Mouse (Mus musculus): ENCODE measurements around the gene March10. TPM values are rescaled to one million over a fixed set of nuclear protein-coding genes. Genes with fewer than 3 reads are reported as not detected.

Gene March10
- polyA plus RNA-seq, 1 experiment from 2014 or later, result 0.31 TPM

- Histone ChIP-seq H3K4me2 (ENCODE audit: low read depth, low read length) (no peak overlapping the region), H3K27ac (replicated peaks; ENCODE audit: low read depth, low read length) (no peak overlapping the region), H3K4me1 (ENCODE audit: control insufficient read depth, insufficient read depth, low read length) (no peaks in the 10 kb centered on the region), H3K36me3 (replicated peaks; ENCODE audit: control insufficient read depth, insufficient read depth, low read depth, low read length) (no peaks in the 10 kb centered on the region), H3K27me3 (ENCODE audit: control insufficient read depth, insufficient read depth, low read length) (no peaks in the 10 kb centered on the region), H3K4me3 (ENCODE audit: low read depth, low read length) (no peak overlapping the region), H3K9me3 (replicated peaks; ENCODE audit: control insufficient read depth, low read length) (no peaks in the 10 kb centered on the region), H3K9ac (replicated peaks; ENCODE audit: low read length) (no peak overlapping the region)
- DNase-seq (ENCODE audit: low spot score), result no peak
- no peak for ATAC-seq (replicated peaks; ENCODE audit: insufficient number of reproducible peaks, low FRiP score, low TSS enrichment, low read depth)
- 85% methylated on average over 7 of the region's 7 CpGs for WGBS
Measured at GRCm38 (mm10) chr11:105390290-105390689, 66.2 kb downstream of the March10 start.

DNA sequence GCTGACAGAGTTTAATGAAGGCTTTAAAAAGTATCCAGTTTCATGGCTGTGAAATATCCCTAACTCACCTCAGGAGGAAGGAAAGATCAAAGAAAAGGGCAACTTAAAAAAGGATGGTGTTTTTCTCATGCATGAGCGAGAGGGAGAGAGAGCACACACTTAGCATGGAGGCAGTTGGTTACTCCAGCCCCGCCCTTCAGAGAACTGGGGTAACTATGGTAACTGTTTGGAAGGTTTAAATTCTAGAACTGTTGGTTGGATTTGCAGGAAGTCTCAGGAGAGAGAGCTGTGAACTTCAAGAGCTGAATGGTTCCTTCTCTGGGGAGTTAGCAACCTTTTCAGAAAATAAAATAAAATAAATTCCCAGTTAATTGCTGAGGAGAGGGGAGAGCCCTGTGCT lies 67.9 kb downstream of the March10 start:
- Histone ChIP-seq H3K27me3 (ENCODE audit: control insufficient read depth, insufficient read depth, low read length) (no peaks in the 10 kb centered on the region), H3K4me2 (ENCODE audit: low read depth, low read length) (no peak overlapping the region), H3K4me3 (ENCODE audit: low read depth, low read length) (no peak overlapping the region), H3K36me3 (replicated peaks; ENCODE audit: control insufficient read depth, insufficient read depth, low read depth, low read length) (no peaks in the 10 kb centered on the region), H3K9ac (replicated peaks; ENCODE audit: low read length) (no peak overlapping the region), H3K27ac (replicated peaks; ENCODE audit: low read depth, low read length) (no peak overlapping the region), H3K9me3 (replicated peaks; ENCODE audit: control insufficient read depth, low read length) (no peaks in the 10 kb centered on the region), H3K4me1 (ENCODE audit: control insufficient read depth, insufficient read depth, low read length) (no peaks in the 10 kb centered on the region)
- WGBS, result 48% methylated on average over 2 of the region's 2 CpGs
- peak; percentile 15 for DNase-seq (ENCODE audit: low spot score)
- no peak for ATAC-seq (replicated peaks; ENCODE audit: insufficient number of reproducible peaks, low FRiP score, low TSS enrichment, low read depth)

DNA sequence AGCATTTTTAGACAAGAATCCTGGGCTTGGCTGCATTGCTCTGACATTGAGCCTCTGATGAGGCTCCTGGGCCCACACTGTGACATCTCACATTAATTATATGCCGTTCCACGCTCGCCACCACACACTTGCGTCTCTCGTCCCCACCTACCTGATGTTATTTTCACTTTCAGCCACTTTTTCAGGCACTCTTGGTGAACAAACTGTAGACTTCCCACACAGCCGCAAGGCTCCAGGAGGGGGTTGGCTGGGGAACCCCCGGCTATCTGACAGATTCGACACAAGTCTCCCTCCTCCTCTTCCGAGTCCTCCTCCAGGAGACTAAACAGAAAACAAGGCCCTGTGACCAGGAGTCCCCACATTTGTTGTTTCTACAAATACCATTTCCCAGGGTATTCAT lies 71.3 kb downstream of the March10 start:
- Histone ChIP-seq H3K4me3 (ENCODE audit: low read depth, low read length) (no peak overlapping the region), H3K9me3 (replicated peaks; ENCODE audit: control insufficient read depth, low read length) (no peaks in the 10 kb centered on the region), H3K27ac (replicated peaks; ENCODE audit: low read depth, low read length) (no peak overlapping the region), H3K4me2 (ENCODE audit: low read depth, low read length) (no peak overlapping the region), H3K36me3 (replicated peaks; ENCODE audit: control insufficient read depth, insufficient read depth, low read depth, low read length) (no peaks in the 10 kb centered on the region), H3K27me3 (ENCODE audit: control insufficient read depth, insufficient read depth, low read length) (no peaks in the 10 kb centered on the region), H3K9ac (replicated peaks; ENCODE audit: low read length) (no peak overlapping the region), H3K4me1 (ENCODE audit: control insufficient read depth, insufficient read depth, low read length) (no peaks in the 10 kb centered on the region)
- 87% methylated on average over 9 of the region's 9 CpGs for WGBS
- ATAC-seq (replicated peaks; ENCODE audit: insufficient number of reproducible peaks, low FRiP score, low TSS enrichment, low read depth), result no peak
- DNase-seq (ENCODE audit: low spot score), result no peak

- H3K27me3 ChIP-seq (ENCODE audit: control insufficient read depth, insufficient read depth, low read length), result no peaks in the 10 kb centered on the region
- ATAC-seq (replicated peaks; ENCODE audit: insufficient number of reproducible peaks, low FRiP score, low TSS enrichment, low read depth), result no peak
- no peaks in the 10 kb centered on the region for H3K4me1 ChIP-seq (ENCODE audit: control insufficient read depth, insufficient read depth, low read length)
- DNase-seq (ENCODE audit: low spot score), result no peak
- H3K9me3 ChIP-seq (replicated peaks; ENCODE audit: control insufficient read depth, low read length), result no peaks in the 10 kb centered on the region
- 97% methylated on average over 1 of the region's 1 CpGs for WGBS
- no peaks in the 10 kb centered on the region for H3K36me3 ChIP-seq (replicated peaks; ENCODE audit: control insufficient read depth, insufficient read depth, low read depth, low read length)
- no peak overlapping the region for H3K9ac ChIP-seq (replicated peaks; ENCODE audit: low read length)
- no peak overlapping the region for H3K27ac ChIP-seq (replicated peaks; ENCODE audit: low read depth, low read length)
- H3K4me2 ChIP-seq (ENCODE audit: low read depth, low read length), result no peak overlapping the region
- no peak overlapping the region for H3K4me3 ChIP-seq (ENCODE audit: low read depth, low read length)
Measured at GRCm38 (mm10) chr11:105375821-105376235, 80.7 kb downstream of the March10 start.

- Histone ChIP-seq H3K9me3 (replicated peaks; ENCODE audit: control insufficient read depth, low read length) (no peaks in the 10 kb centered on the region), H3K9ac (replicated peaks; ENCODE audit: low read length) (no peak overlapping the region), H3K27me3 (ENCODE audit: control insufficient read depth, insufficient read depth, low read length) (no peaks in the 10 kb centered on the region), H3K4me3 (ENCODE audit: low read depth, low read length) (no peak overlapping the region), H3K4me1 (ENCODE audit: control insufficient read depth, insufficient read depth, low read length) (no peaks in the 10 kb centered on the region), H3K4me2 (ENCODE audit: low read depth, low read length) (no peak overlapping the region), H3K27ac (replicated peaks; ENCODE audit: low read depth, low read length) (no peak overlapping the region), H3K36me3 (replicated peaks; ENCODE audit: control insufficient read depth, insufficient read depth, low read depth, low read length) (no peaks in the 10 kb centered on the region)
- ATAC-seq (replicated peaks; ENCODE audit: insufficient number of reproducible peaks, low FRiP score, low TSS enrichment, low read depth) (no peak), DNase-seq (ENCODE audit: low spot score) (no peak)
- 81% methylated on average over 10 of the region's 10 CpGs for WGBS
Measured at GRCm38 (mm10) chr11:105374526-105375175, 81.9 kb downstream of the March10 start.

- ATAC-seq (replicated peaks; ENCODE audit: insufficient number of reproducible peaks, low FRiP score, low TSS enrichment, low read depth), result no peak
- 75% methylated on average over 8 of the region's 8 CpGs for WGBS
- no peak overlapping the region for H3K4me3 ChIP-seq (ENCODE audit: low read depth, low read length)
Measured at GRCm38 (mm10) chr11:105373881-105374280, 82.7 kb downstream of the March10 start.

DNA sequence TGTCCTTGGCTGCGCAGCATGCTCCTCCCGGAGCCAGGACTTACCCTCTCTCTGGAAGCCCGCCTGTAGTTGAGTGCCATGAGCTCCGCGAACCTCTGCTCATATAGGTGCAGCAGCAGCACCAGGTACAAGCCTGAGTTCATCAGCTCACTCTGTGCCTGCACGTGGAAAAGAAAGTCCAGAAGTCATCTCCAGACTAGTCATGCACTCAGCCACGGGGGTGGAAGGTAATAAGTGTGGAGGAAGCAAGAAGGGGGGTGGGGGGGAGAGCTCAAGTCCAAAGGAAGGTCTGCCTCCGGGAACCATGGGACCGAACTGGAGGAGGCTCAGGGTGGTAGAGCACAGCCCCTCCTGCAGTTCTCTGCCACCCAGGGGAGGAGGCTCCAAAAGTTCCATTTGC lies 84.7 kb downstream of the March10 start:
- H3K4me1 ChIP-seq (ENCODE audit: control insufficient read depth, insufficient read depth, low read length), result no peaks in the 10 kb centered on the region
- no peaks in the 10 kb centered on the region for H3K36me3 ChIP-seq (replicated peaks; ENCODE audit: control insufficient read depth, insufficient read depth, low read depth, low read length)
- no peak overlapping the region for H3K4me3 ChIP-seq (ENCODE audit: low read depth, low read length)
- no peak overlapping the region for H3K9ac ChIP-seq (replicated peaks; ENCODE audit: low read length)
- H3K27me3 ChIP-seq (ENCODE audit: control insufficient read depth, insufficient read depth, low read length), result no peaks in the 10 kb centered on the region
- no peak overlapping the region for H3K27ac ChIP-seq (replicated peaks; ENCODE audit: low read depth, low read length)
- H3K4me2 ChIP-seq (ENCODE audit: low read depth, low read length), result no peak overlapping the region
- ATAC-seq (replicated peaks; ENCODE audit: insufficient number of reproducible peaks, low FRiP score, low TSS enrichment, low read depth) (no peak), DNase-seq (ENCODE audit: low spot score) (no peak)
- WGBS, result 84% methylated on average over 9 of the region's 9 CpGs
- no peaks in the 10 kb centered on the region for H3K9me3 ChIP-seq (replicated peaks; ENCODE audit: control insufficient read depth, low read length)

More at GRCm38 (mm10) chr11:105373881-105374280, 82.7 kb downstream of the March10 start:
- H3K9me3 ChIP-seq (replicated peaks; ENCODE audit: control insufficient read depth, low read length), result no peaks in the 10 kb centered on the region
- H3K9ac ChIP-seq (replicated peaks; ENCODE audit: low read length), result no peak overlapping the region
- no peak overlapping the region for H3K27ac ChIP-seq (replicated peaks; ENCODE audit: low read depth, low read length)
- H3K27me3 ChIP-seq (ENCODE audit: control insufficient read depth, insufficient read depth, low read length), result no peaks in the 10 kb centered on the region
- H3K4me2 ChIP-seq (ENCODE audit: low read depth, low read length), result no peak overlapping the region
- no peaks in the 10 kb centered on the region for H3K36me3 ChIP-seq (replicated peaks; ENCODE audit: control insufficient read depth, insufficient read depth, low read depth, low read length)
- no peak for DNase-seq (ENCODE audit: low spot score)
- H3K4me1 ChIP-seq (ENCODE audit: control insufficient read depth, insufficient read depth, low read length), result no peaks in the 10 kb centered on the region

DNA sequence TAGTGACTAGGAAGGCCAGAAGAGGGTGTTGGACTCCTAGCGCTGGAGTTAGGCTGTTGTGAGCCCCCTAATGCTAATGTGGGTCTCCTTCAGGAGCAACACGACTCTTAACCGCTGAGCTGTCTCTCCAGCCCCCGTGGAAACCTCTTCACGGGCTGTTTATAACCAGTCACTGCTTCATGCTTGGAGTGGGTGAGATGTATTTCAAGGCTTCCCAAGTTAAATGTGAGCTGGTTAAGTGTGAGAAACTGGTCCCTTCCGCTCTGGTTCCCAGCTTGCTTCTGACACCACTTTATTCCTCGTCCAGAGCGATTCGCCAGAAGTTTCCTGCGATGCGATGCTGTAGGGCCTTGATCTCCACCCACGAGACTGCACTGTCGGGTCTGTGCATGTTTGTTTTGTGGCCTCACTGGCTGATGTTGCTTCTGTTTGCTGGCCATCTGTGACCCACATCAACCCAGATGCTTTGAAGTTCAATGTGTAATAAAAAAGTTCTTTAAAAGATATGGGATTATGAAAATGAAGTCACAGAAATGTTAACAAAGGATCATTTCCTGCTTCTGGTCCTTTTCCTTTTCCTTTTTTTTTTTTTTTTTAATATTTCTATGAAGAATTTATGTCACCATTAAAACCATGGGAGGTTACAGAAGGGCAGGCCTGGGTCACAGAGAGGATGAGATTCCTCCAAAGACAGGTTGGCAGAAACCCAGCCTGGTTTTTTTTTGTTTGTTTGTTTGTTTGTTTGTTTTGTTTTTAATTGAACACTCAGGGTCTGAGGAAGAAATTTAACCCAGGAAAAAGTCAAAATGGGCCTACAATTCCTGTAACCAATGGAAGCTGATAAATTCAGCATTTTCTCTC lies 86.8 kb downstream of the March10 start:
- H3K9ac ChIP-seq (replicated peaks; ENCODE audit: low read length), result no peak overlapping the region
- no peaks in the 10 kb centered on the region for H3K9me3 ChIP-seq (replicated peaks; ENCODE audit: control insufficient read depth, low read length)
- DNase-seq (ENCODE audit: low spot score) (no peak), ATAC-seq (replicated peaks; ENCODE audit: insufficient number of reproducible peaks, low FRiP score, low TSS enrichment, low read depth) (no peak)
- H3K27ac ChIP-seq (replicated peaks; ENCODE audit: low read depth, low read length), result no peak overlapping the region
- no peaks in the 10 kb centered on the region for H3K36me3 ChIP-seq (replicated peaks; ENCODE audit: control insufficient read depth, insufficient read depth, low read depth, low read length)
- 88% methylated on average over 13 of the region's 13 CpGs for WGBS
- no peak overlapping the region for H3K4me3 ChIP-seq (ENCODE audit: low read depth, low read length)
- no peak overlapping the region for H3K4me2 ChIP-seq (ENCODE audit: low read depth, low read length)
- H3K4me1 ChIP-seq (ENCODE audit: control insufficient read depth, insufficient read depth, low read length), result no peaks in the 10 kb centered on the region
- H3K27me3 ChIP-seq (ENCODE audit: control insufficient read depth, insufficient read depth, low read length), result no peaks in the 10 kb centered on the region
